Mouse (Mus musculus) urinary bladder, postnatal 4 days (tissue): ENCODE measurements around the gene Cfap52.

ENCODE experiments used
- DNase-seq, 2 experiments: peaks; one replicate each; pipeline ENCODE4 v3.0.0; 2021 to 2022; ENCODE audit warnings: low spot score in 2 of 2

Gene Cfap52

GRCm38 (mm10) chr11:67965242-67965883 lies at the start of gene Cfap52:
TSS of gene Cfap52 (minus strand) at chr11:67965651.
- DNase-seq: peak; percentile 72 to 85

DNA sequence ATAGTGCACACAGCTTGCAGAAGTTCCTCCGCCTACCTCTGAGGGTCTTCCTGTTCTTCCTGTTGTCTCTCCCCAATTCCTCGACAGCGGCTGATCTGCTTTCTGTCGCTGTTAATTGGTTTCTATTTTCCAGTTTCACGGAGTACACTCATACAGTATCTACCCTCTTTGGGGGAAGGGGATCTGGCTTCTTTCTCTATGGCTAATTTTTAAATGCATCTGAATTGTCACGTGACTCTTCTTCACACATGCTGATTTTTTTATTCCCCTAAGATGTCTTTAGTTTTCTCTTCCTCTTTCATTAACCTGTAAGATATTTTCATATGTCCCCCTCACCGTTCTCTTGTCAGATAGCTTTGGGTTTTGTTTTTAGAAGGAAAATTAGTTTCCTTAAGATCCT lies 46.8 kb upstream of the Cfap52 start:
- DNase-seq: no peak

DNA sequence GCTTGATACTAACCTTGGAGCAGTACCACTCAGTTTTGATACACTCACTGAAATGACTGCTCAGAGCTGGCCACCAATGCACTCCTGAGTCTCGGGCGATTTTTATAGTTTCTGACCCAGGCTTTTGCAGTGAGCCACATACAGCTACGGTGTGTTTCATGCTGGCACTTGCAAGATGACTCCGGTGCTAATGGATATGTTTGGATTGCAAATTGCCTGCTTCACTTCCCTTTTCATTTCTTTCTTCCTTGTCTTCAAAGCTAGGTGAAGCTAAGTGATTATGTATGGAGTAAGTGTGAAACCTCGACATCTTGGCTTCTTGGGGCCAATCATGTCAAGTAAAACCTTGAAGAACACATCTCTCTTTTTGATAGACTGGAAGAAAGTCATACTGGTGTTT lies 43.9 kb upstream of the Cfap52 start:
- DNase-seq: no peak

- DNase-seq: no peak
These were observed 42.2 kb upstream of the Cfap52 start for GRCm38 (mm10) chr11:68007645-68008044.

DNA sequence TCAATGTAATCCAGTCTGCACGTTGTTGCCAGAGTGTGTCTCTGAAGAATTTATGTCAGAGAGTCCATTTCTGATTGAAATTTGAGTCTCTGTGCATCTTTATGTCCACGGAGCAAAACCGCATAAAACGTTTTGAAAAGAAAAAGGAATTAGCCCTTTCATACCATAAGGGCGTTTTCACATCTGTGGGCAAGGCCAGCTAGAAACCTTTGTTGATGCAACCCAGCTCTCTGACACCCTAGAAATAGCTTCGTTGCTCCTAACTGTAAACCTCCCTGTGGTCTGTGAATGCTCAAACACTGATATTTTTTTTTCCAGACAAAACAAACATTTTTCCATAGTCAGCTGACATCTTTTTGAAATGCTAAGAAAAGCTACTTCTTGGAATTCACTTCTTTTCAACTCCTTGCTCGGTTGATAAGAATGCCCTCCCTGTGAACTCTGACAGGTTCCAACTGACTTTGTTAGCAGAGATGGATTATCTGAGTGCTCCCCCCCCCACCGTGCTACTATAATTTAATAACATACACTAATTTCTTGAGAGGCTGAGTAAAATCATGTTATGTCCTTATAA lies 40.9 kb upstream of the Cfap52 start:
- DNase-seq: no peak

DNA sequence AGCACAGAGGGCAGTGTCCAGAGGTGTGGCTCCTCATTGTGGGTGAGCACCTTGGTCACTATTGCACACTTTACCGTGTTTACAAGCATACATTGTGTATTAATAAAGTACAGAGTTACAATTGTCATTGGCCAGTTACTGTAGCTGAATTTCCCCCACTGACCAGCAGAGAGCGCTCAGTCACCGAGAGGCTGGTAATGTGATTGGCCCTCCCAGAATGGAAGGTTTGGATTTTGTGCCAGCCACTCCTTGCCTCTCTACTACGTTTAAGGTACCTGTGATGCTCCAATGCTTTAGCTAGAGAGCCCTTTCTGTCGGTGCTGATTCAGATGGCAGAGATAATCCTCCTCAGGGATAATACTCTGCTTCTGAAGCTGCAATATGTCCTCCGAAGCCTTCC lies 38.7 kb upstream of the Cfap52 start:
- peak; percentile 27 to 76 for DNase-seq

GRCm38 (mm10) chr11:67999629-68000028 lies 34.2 kb upstream of the Cfap52 start:
- no peak for DNase-seq

GRCm38 (mm10) chr11:67998905-67999304 lies 33.5 kb upstream of the Cfap52 start:
- no peak for DNase-seq

- no peak for DNase-seq
These were observed 30.5 kb upstream of the Cfap52 start for GRCm38 (mm10) chr11:67995965-67996364.

DNA sequence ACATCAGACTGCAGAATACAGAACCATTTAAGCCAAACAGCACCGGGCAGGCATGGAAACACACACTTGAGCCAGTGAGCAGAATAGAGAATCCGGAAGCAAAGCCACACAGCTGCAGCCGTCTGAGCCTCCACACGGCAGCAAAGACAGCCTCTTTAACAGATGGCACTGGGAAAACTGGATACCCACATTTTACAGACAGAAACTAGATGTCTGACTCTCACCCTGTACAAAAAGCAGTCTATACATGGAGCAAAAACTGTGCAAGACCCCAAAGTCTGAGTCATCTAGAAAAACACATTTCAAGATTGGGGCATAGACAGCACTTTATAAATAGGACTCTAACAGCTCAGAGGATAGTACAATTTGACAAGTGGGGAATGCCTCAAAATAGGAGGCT lies 25.8 kb upstream of the Cfap52 start:
- no peak for DNase-seq

GRCm38 (mm10) chr11:67983564-67983963 lies 18.1 kb upstream of the Cfap52 start:
- no peak for DNase-seq

- DNase-seq: no peak
These were observed 9.8 kb upstream of the Cfap52 start for GRCm38 (mm10) chr11:67975252-67975651.

GRCm38 (mm10) chr11:67973225-67973624 lies 7.8 kb upstream of the Cfap52 start:
- no peak for DNase-seq

DNA sequence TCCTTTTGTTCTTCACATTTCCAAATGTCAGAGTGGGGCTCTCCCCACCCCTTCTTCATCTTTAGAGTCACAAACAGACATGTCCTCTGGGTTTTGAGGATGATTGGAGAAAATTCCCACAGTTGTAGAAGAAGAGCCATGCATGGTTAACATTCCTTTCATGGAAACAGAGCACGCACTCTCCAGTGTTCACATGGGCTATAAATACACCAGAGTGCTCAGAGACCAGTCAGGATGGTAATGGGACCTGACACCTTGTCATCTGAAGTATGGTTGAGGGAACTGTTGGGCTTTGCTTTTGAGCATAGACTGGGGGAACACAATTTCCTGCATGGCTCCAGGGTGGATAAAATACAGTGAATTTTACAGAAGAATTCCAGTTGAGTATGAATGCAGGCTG lies 7.2 kb upstream of the Cfap52 start:
- DNase-seq: no peak

- no peak for DNase-seq
These were observed 2.4 kb upstream of the Cfap52 start for GRCm38 (mm10) chr11:67967831-67968230.

- DNase-seq: peak; percentile 89 to 98
These were observed 741 bp upstream of the Cfap52 start, which contains the start of gene Stx8 for GRCm38 (mm10) chr11:67965905-67966878. TSS of gene Stx8 (plus strand) at chr11:67966193.

GRCm38 (mm10) chr11:67964110-67964509 lies 1.3 kb downstream of the Cfap52 start:
- DNase-seq: no peak

GRCm38 (mm10) chr11:67954413-67954812 lies 11.0 kb downstream of the Cfap52 start:
- no peak for DNase-seq

DNA sequence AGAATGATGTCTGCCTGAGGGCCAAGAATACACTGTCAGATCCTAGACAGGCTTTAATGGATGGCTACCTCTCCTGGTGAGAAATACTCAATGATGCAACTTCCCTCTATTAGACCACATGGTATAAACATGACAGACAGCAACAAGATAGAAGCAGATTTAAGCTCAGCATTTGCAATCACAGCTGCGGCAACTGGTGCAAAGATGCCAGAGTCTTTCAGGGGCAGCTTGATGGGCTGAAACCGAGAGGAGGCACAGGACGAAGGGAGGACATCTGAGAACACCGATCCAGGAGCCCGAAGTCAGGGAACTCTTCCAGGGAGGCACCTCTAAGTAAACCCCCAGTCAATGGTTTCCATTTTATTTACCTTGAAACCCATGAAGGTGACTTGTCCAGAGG lies 11.8 kb downstream of the Cfap52 start:
- DNase-seq: no peak

GRCm38 (mm10) chr11:67949475-67949874 lies 16.0 kb downstream of the Cfap52 start:
- DNase-seq: no peak

- no peak for DNase-seq
These were observed 17.2 kb downstream of the Cfap52 start for GRCm38 (mm10) chr11:67948229-67948628.

- DNase-seq: no peak
These were observed 33.3 kb downstream of the Cfap52 start for GRCm38 (mm10) chr11:67932156-67932555.
